Mouse (Mus musculus) limb, embryonic 12.5 days (tissue): Measurements from ENCODE around the gene Exoc3. TPM values are rescaled to one million over a fixed set of nuclear protein-coding genes. Genes with fewer than 3 reads are reported as not detected.

ENCODE experiments used
- ATAC-seq: fragments of 200-750 bp; cut with Nextera tagmentation; 2 replicates; pipeline ENCODE4 v1.8.0; 2017; ENCODE audit warnings: low read depth, moderate TSS enrichment; ENCODE audit not compliant: insufficient number of reproducible peaks, insufficient read depth, low FRiP score, low TSS enrichment
- H3K27ac ChIP-seq: fragments of 300-500 bp; sonication (generic); 2 replicates; pipeline ENCODE4 v1.5.1; 2016; ENCODE audit warnings: mild to moderate bottlenecking, moderate library complexity
- H3K27me3 ChIP-seq: fragments of 300-500 bp; sonication (generic); 2 replicates; pipeline ENCODE4 v1.6.1; 2016; ENCODE audit warnings: mild to moderate bottlenecking, moderate library complexity
- H3K36me3 ChIP-seq: fragments of 300-500 bp; sonication (generic); 2 replicates; pipeline ENCODE4 v1.6.1; 2016; ENCODE audit warnings: mild to moderate bottlenecking, moderate library complexity
- H3K4me1 ChIP-seq: fragments of 300-500 bp; sonication (generic); replicated peaks from 2 replicates; pipeline ENCODE4 v1.6.1; 2016
- H3K4me2 ChIP-seq: fragments of 300-500 bp; sonication (generic); 2 replicates; pipeline ENCODE4 v1.6.1; 2016; ENCODE audit warnings: mild to moderate bottlenecking, moderate library complexity
- H3K4me3 ChIP-seq: fragments of 300-500 bp; sonication (generic); replicated peaks from 2 replicates; pipeline ENCODE4 v1.5.1; 2016; ENCODE audit warnings: mild to moderate bottlenecking
- H3K9ac ChIP-seq: fragments of 300-500 bp; sonication (generic); replicated peaks from 2 replicates; pipeline ENCODE4 v1.6.1; 2016; ENCODE audit warnings: mild to moderate bottlenecking, moderate library complexity
- H3K9me3 ChIP-seq: fragments of 300-500 bp; sonication (generic); 2 replicates; pipeline ENCODE4 v1.6.1; 2016; ENCODE audit warnings: mild to moderate bottlenecking, moderate library complexity
- WGBS: fragments of 180-500 bp; shearing (Covaris S2); methylation state at CpG from one replicate; pipeline ENCODE4 v1.1.7; 2016; 5-methylcytosine and 5-hydroxymethylcytosine counted together
- polyA plus RNA-seq: library from polyadenylated mRNA; unstranded; fragments of >200 nt; fragmentation: Nextera tagmentation; extraction: Ambion mirVana; gene quantifications from 2 replicates; pipeline ENCODE4 v1.2.1, GENCODE M21; 2016

Gene Exoc3
- polyA plus RNA-seq, 1 experiment from 2014 or later = 64.7 TPM

- ATAC-seq = no peak
- no peak overlapping the region for H3K9ac ChIP-seq
- H3K27ac ChIP-seq = no peak overlapping the region
- H3K4me1 ChIP-seq = 0 out of 2 replicates have a peak, but pooled peaks cover under 1% of the 10 kb centered on the region
- peaks cover 63% of the 10 kb centered on the region for H3K36me3 ChIP-seq
- WGBS = 91% methylated on average over 5 of the region's 5 CpGs
- H3K9me3 ChIP-seq = no peaks in the 10 kb centered on the region
- no peak overlapping the region for H3K4me3 ChIP-seq
- H3K4me2 ChIP-seq = no peak overlapping the region
- no peaks in the 10 kb centered on the region for H3K27me3 ChIP-seq
Measured at GRCm38 (mm10) chr13:74172036-74172435, 36.5 kb downstream of the Exoc3 start.

DNA sequence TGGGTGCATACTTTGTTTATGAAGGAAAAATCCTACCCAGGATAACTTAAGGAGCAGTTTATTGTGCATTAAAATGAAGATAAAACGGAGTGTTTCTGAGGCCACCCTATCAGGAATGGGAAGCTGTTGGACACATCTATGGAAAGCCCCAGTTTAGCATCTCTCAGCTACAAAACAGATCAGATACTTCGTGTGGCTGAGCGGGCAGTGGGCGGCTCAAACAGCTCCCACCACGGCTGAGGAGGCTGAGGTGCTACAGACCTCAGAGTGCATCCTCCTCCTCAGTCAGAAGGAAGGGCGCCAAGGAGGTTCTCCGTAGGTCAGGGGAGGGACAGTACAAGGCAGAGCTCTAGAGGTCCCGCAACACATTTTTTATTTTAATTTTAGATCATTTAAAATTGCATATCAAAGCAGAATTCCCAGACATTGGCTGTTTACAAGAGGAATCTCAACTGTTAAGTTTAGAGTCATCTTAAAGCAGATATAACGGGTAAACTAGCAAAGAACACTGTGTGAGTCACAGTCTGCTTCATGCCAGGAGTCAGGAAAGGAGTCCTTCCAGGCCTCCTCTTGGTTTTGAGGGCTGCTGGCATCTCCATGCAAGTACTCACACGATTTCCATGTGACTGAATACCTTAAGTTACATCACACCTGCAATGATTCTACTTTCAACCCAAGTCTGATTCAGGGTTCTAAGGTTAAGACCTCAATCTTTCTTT lies 38.9 kb downstream of the Exoc3 start:
- H3K36me3 ChIP-seq = peaks cover 43% of the 10 kb centered on the region
- H3K27ac ChIP-seq = no peak overlapping the region
- H3K4me2 ChIP-seq = no peak overlapping the region
- no peaks in the 10 kb centered on the region for H3K9me3 ChIP-seq
- no peak overlapping the region for H3K9ac ChIP-seq
- 86% methylated on average over 10 of the region's 10 CpGs for WGBS
- no peak for ATAC-seq
- no peaks in the 10 kb centered on the region for H3K27me3 ChIP-seq
- no peak overlapping the region for H3K4me3 ChIP-seq
- 0 out of 2 replicates have a peak, but pooled peaks cover 3% of the 10 kb centered on the region for H3K4me1 ChIP-seq

DNA sequence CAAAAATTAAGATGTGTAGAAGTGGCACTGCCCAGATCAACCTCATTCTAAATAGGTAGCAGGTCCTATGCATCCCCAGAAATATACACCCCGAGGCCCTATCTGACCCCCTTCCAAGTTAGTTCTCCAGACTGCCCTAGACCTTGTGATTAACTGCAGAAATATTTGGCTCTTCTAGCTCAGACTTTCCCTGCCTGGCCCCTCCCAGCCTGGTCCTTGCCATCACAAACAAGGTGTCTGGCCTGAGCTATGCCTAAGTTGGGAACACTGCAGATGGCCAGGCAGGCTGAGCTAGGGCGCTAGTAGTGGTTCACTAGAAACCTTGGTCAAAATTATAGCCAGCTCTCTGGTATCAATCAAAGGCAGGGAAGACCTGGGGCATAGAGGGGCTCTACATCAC lies 41.0 kb downstream of the Exoc3 start:
- Histone ChIP-seq H3K4me3 (no peak overlapping the region), H3K4me2 (no peak overlapping the region), H3K4me1 (0 out of 2 replicates have a peak, but pooled peaks cover 3% of the 10 kb centered on the region), H3K9ac (no peak overlapping the region), H3K27ac (no peak overlapping the region), H3K27me3 (0 out of 2 replicates have a peak, but pooled peaks cover 6% of the 10 kb centered on the region), H3K36me3 (peaks cover 27% of the 10 kb centered on the region), H3K9me3 (no peaks in the 10 kb centered on the region)
- WGBS = 89% methylated on average over 2 of the region's 2 CpGs
- no peak for ATAC-seq

DNA sequence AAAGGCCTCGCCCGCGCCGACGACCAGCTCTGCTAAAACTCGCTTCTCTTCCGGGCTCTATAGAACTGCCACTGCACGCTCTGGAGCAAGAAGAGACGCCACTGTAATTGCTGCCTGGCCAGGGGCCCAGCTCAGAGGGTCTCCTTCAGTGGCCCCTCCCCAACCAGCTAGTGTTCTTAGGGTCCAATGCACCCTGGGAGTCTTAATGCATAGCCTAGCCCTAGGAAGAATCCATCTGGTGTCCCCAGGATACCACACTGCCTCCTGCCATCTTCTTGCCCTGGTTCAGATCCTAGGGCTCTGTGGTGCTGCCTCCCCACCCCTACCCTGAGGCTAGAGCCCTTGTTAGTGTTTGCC lies 41.5 kb downstream of the Exoc3 start:
- 0 out of 2 replicates have a peak, but pooled peaks cover 3% of the 10 kb centered on the region for H3K4me1 ChIP-seq
- 5% methylated on average over 9 of the region's 9 CpGs for WGBS
- no peak overlapping the region for H3K27ac ChIP-seq
- H3K36me3 ChIP-seq = peaks cover 23% of the 10 kb centered on the region
- H3K4me3 ChIP-seq = peak overlapping the region; percentile 52
- peak overlapping the region; percentile 76 for H3K4me2 ChIP-seq
- H3K9me3 ChIP-seq = no peaks in the 10 kb centered on the region
- peak; percentile 72 for ATAC-seq
- H3K9ac ChIP-seq = peak overlapping the region; percentile 62; the same call in 1 of the 2 replicates
- 0 out of 2 replicates have a peak, but pooled peaks cover 6% of the 10 kb centered on the region for H3K27me3 ChIP-seq

DNA sequence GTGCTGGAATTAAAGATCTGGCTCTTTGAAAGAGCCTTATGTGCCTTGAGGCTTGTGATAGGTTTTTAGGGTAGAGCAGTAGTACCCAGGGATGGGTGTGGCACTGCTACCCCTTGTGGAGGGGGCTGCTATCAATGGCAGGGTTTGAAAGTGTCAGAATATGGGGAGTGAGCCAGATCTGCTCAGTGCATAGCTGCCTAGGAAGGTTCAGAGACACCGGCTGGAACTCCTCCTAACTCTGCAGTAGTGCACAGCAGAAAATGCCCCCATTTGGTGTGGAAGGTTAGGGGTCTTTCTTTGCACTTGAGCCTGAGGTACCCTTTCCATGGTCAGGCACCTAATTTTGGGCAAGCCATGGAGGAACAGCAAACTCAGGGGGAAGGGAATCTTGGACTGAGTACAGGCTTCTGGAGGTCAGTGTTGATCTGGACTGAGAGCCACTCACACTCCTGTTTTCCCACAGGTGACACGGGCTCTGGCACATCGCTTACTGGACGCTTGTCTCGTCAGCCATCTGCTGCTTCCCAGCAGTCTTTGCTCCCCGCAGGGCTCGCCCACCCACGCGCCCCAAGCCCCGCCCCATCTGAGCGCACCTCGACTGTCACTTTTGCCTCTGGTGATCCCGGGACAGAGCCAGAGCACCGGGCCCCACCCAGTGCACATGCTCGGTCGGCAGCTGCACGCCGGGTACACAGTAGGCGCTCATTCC lies 42.0 kb downstream of the Exoc3 start:
- no peaks in the 10 kb centered on the region for H3K9me3 ChIP-seq
- H3K4me2 ChIP-seq = peak overlapping the region; percentile 76
- peak overlapping the region; percentile 52 for H3K4me3 ChIP-seq
- H3K27me3 ChIP-seq = 0 out of 2 replicates have a peak, but pooled peaks cover 6% of the 10 kb centered on the region
- H3K4me1 ChIP-seq = 0 out of 2 replicates have a peak, but pooled peaks cover 3% of the 10 kb centered on the region
- peaks cover 18% of the 10 kb centered on the region for H3K36me3 ChIP-seq
- WGBS = 7% methylated on average over 19 of the region's 19 CpGs
- no peak overlapping the region for H3K27ac ChIP-seq
- H3K9ac ChIP-seq = peak overlapping the region; percentile 62; the same call in 1 of the 2 replicates
- ATAC-seq = peak; percentile 65

DNA sequence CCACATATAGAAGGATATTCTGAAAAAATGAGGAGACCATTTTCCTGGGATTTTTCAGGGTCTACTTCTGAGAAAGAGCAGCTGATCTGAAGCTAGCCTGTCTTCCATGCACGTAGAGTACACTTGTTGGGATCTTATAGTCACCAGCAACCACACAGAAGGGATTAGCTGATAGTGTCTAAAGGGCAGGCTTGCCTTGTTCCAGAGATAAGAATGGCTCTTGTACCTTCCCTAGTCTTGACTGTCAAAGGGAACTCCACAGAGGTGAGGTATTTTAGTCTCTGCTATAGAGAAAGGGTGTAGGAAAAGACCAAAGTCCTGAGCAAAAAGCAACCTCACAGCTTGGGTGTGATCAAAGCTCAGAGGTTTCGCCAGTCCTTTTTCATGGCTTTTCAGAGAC lies 61.2 kb downstream of the Exoc3 start:
- Histone ChIP-seq H3K27me3 (no peaks in the 10 kb centered on the region), H3K4me2 (no peak overlapping the region), H3K4me3 (no peak overlapping the region), H3K9ac (no peak overlapping the region), H3K4me1 (no peaks in the 10 kb centered on the region), H3K36me3 (no peaks in the 10 kb centered on the region), H3K9me3 (no peaks in the 10 kb centered on the region), H3K27ac (no peak overlapping the region)
- 80% methylated on average over 2 of the region's 2 CpGs for WGBS
- ATAC-seq = no peak

DNA sequence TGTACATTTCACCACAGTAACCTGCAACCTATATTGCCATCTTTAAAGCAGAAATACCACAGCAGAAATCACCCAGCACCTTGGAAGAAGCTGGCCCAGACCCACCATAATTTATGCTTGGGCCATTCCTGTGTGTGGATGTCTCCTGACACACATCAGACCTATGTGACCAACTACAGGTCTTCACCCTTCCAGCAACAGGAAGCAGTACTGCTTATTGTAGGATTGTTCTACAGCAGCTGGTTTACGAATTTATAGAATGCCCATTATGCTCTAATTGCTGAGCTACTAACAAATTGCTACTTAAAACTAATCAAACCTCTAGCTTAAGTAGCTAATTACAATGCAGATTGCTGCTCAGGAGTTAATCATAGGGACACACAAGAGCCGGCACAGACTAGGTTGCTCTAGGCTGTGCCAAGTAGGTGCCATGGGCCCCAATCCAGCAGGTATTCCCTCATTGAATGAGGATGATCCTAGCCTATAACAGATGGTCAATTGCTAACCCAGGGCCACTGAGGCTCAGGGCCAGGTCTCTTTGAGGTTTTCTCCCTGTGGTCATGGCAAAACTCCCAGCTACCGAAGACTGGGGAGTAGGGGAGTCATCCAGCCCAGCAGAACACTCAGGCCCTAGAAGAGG lies 62.4 kb downstream of the Exoc3 start:
- H3K4me1 ChIP-seq = no peaks in the 10 kb centered on the region
- WGBS = 81% methylated on average over 3 of the region's 3 CpGs

GRCm38 (mm10) chr13:74144120-74144884 lies 64.2 kb downstream of the Exoc3 start:
- ATAC-seq = no peak

More for the DNA sequence above, 62.4 kb downstream of the Exoc3 start:
- no peak overlapping the region for H3K4me2 ChIP-seq
- H3K27me3 ChIP-seq = no peaks in the 10 kb centered on the region
- no peak overlapping the region for H3K9ac ChIP-seq
- H3K4me3 ChIP-seq = no peak overlapping the region
- H3K27ac ChIP-seq = no peak overlapping the region
- H3K36me3 ChIP-seq = no peaks in the 10 kb centered on the region
- ATAC-seq = no peak
- no peaks in the 10 kb centered on the region for H3K9me3 ChIP-seq

DNA sequence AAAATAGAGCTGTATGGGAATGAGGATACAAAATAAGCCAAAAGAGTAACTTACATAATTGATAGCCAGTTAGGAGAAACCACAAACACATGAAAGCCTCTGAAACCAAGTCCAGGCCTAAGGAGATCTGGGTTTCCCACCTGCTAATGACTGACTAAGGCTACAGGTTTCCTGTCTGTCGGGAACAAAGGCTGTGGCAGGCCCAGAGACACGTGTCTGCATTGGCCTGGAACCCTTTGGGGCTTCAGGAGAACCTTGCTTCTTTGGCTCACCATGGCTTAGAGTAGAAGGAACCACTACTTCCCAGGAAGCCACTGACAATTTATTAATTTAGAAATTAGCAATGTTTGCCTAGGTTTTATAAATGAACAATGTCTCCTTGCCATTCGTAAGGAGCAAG lies 65.2 kb downstream of the Exoc3 start:
- H3K4me2 ChIP-seq = no peak overlapping the region
- H3K4me1 ChIP-seq = no peaks in the 10 kb centered on the region
- no peak overlapping the region for H3K27ac ChIP-seq
- WGBS = 67% methylated on average over 3 of the region's 3 CpGs
- ATAC-seq = no peak
- H3K9ac ChIP-seq = no peak overlapping the region
- no peaks in the 10 kb centered on the region for H3K9me3 ChIP-seq
- no peak overlapping the region for H3K4me3 ChIP-seq
- H3K27me3 ChIP-seq = 0 out of 2 replicates have a peak, but pooled peaks cover 4% of the 10 kb centered on the region
- H3K36me3 ChIP-seq = no peaks in the 10 kb centered on the region

More at GRCm38 (mm10) chr13:74144120-74144884, 64.2 kb downstream of the Exoc3 start:
- Histone ChIP-seq H3K4me2 (no peak overlapping the region), H3K9me3 (no peaks in the 10 kb centered on the region), H3K9ac (no peak overlapping the region), H3K4me1 (no peaks in the 10 kb centered on the region), H3K27ac (no peak overlapping the region), H3K36me3 (no peaks in the 10 kb centered on the region), H3K4me3 (no peak overlapping the region), H3K27me3 (0 out of 2 replicates have a peak, but pooled peaks cover 4% of the 10 kb centered on the region)
- 73% methylated on average over 7 of the region's 7 CpGs for WGBS

DNA sequence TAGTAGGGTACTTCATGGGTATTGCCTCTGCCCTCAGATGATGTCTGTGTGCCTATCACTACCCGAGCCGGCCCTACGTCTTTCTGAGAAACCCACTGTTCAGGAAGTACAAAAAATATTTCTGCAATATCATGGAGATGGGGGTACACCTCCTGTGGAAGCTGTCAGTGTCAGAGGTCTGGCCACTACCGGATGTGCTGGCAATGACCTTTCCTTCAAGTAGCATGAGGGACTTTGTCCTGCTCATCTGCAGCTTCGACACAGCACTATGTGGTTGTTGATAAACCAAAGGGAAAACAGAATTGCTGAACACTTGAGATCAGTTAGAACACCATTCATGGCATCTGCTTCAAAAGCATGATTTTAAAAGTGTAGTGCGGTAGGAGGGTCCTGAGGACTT lies 67.7 kb downstream of the Exoc3 start:
- ATAC-seq = no peak
- Histone ChIP-seq H3K27ac (no peak overlapping the region), H3K9me3 (no peaks in the 10 kb centered on the region), H3K36me3 (no peaks in the 10 kb centered on the region), H3K4me1 (no peaks in the 10 kb centered on the region), H3K27me3 (0 out of 2 replicates have a peak, but pooled peaks cover 4% of the 10 kb centered on the region), H3K4me2 (no peak overlapping the region), H3K9ac (no peak overlapping the region), H3K4me3 (no peak overlapping the region)
- WGBS = 91% methylated on average over 6 of the region's 6 CpGs
